Mouse (Mus musculus) embryonic facial prominence, embryonic 11.5 days (tissue): ENCODE measurements around the gene Gjd3. TPM values are rescaled to one million over a fixed set of nuclear protein-coding genes. Genes with fewer than 3 reads are reported as not detected.

Experiments
- ATAC-seq: fragments of 200-750 bp; cut with Nextera tagmentation; replicated peaks from 2 replicates; pipeline ENCODE4 v1.8.0; 2017; ENCODE audit warnings: low read depth; ENCODE audit not compliant: insufficient number of reproducible peaks, low FRiP score, low TSS enrichment
- DNase-seq: peaks from one replicate; pipeline ENCODE4 v3.0.0-alpha.2; 2015; ENCODE audit warnings: low spot score
- H3K27ac ChIP-seq: fragments of 300-500 bp; sonication (generic); replicated peaks from 2 replicates; pipeline ENCODE4 v1.5.1; 2014; ENCODE audit warnings: mild to moderate bottlenecking, low read depth, low read length, control low read depth
- H3K27me3 ChIP-seq: fragments of 300-500 bp; sonication (generic); 2 replicates; pipeline ENCODE4 v1.6.1; 2014; ENCODE audit warnings: mild to moderate bottlenecking, low read length, moderate library complexity, mixed read lengths; ENCODE audit not compliant: control insufficient read depth, insufficient read depth
- H3K36me3 ChIP-seq: fragments of 300-500 bp; sonication (generic); replicated peaks from 2 replicates; pipeline ENCODE4 v1.6.1; 2014; ENCODE audit warnings: low read depth, mild to moderate bottlenecking, low read length, moderate library complexity, mixed read lengths; ENCODE audit not compliant: control insufficient read depth, insufficient read depth
- H3K4me1 ChIP-seq: fragments of 300-500 bp; sonication (generic); 2 replicates; pipeline ENCODE4 v1.6.1; 2014; ENCODE audit warnings: low read length, mixed read lengths; ENCODE audit not compliant: control insufficient read depth, insufficient read depth
- H3K4me2 ChIP-seq: fragments of 300-500 bp; sonication (generic); 2 replicates; pipeline ENCODE4 v1.6.1; 2014; ENCODE audit warnings: low read depth, mild to moderate bottlenecking, control low read depth, low read length, moderate library complexity
- H3K4me3 ChIP-seq: fragments of 300-500 bp; sonication (generic); 2 replicates; pipeline ENCODE4 v1.5.1; 2014; ENCODE audit warnings: low read depth, low read length, control low read depth
- H3K9ac ChIP-seq: fragments of 300-500 bp; sonication (generic); replicated peaks from 2 replicates; pipeline ENCODE4 v1.6.1; 2014; ENCODE audit warnings: mild to moderate bottlenecking, control low read depth, low read length
- H3K9me3 ChIP-seq: fragments of 300-500 bp; sonication (generic); replicated peaks from 2 replicates; pipeline ENCODE4 v1.6.1; 2016; ENCODE audit warnings: mild to moderate bottlenecking, low read length, inconsistent platforms, mixed read lengths; ENCODE audit not compliant: control insufficient read depth
- WGBS: fragments of 180-500 bp; shearing (Covaris S2); extraction: QIAGEN DNeasy Blood & Tissue Kit; methylation state at CpG from one replicate; pipeline ENCODE4 v1.1.7; 2014; 5-methylcytosine and 5-hydroxymethylcytosine counted together
- polyA plus RNA-seq: library from polyadenylated mRNA; unstranded; fragments of >200 nt; fragmentation: Nextera tagmentation; extraction: Ambion mirVana; gene quantifications from 2 replicates; pipeline ENCODE4 v1.2.1, GENCODE M21; 2014

The Gjd3 gene
- polyA plus RNA-seq, 1 experiment from 2014 or later: 0.25 TPM

GRCm38 (mm10) chr11:98943741-98944461 is 38.9 kb downstream of the Gjd3 start:
- Histone ChIP-seq H3K4me3 (no peak overlapping the region), H3K4me1 (peaks cover 48% of the 10 kb centered on the region), H3K36me3 (no peaks in the 10 kb centered on the region), H3K9ac (peak overlapping the region; percentile 3; the same call in 1 of the 2 replicates), H3K27ac (no peak overlapping the region), H3K4me2 (no peak overlapping the region; the same call in 1 of the 2 replicates), H3K9me3 (no peaks in the 10 kb centered on the region), H3K27me3 (no peaks in the 10 kb centered on the region)
- WGBS: 30% methylated on average over 14 of the region's 14 CpGs
- DNase-seq (no peak), ATAC-seq (no peak)

GRCm38 (mm10) chr11:98942923-98943641 is 39.7 kb downstream of the Gjd3 start:
- WGBS: 70% methylated on average over 8 of the region's 8 CpGs
- Histone ChIP-seq H3K27me3 (no peaks in the 10 kb centered on the region), H3K4me2 (peak overlapping the region; percentile 21), H3K4me1 (peaks cover 49% of the 10 kb centered on the region), H3K9ac (peak overlapping the region; percentile 6; the same call in 1 of the 2 replicates), H3K27ac (peak overlapping the region; percentile 82; the same call in 1 of the 2 replicates), H3K36me3 (no peaks in the 10 kb centered on the region), H3K4me3 (no peak overlapping the region), H3K9me3 (no peaks in the 10 kb centered on the region)
- peak; percentile 34 for DNase-seq
- no peak for ATAC-seq

- peak overlapping the region; percentile 51 for H3K9ac ChIP-seq
- no peaks in the 10 kb centered on the region for H3K27me3 ChIP-seq
- 58% methylated on average over 3 of the region's 3 CpGs for WGBS
These were observed 40.3 kb downstream of the Gjd3 start for GRCm38 (mm10) chr11:98942555-98942922.

GRCm38 (mm10) chr11:98941826-98942550 is 40.8 kb downstream of the Gjd3 start:
- Histone ChIP-seq H3K4me2 (peak overlapping the region; percentile 93), H3K9ac (peak overlapping the region; percentile 51), H3K4me3 (peak overlapping the region; percentile 87), H3K4me1 (peaks cover 49% of the 10 kb centered on the region), H3K36me3 (no peaks in the 10 kb centered on the region), H3K27ac (peak overlapping the region; percentile 82), H3K9me3 (no peaks in the 10 kb centered on the region), H3K27me3 (no peaks in the 10 kb centered on the region)
- ATAC-seq: no peak
- WGBS: 4% methylated on average over 15 of the region's 15 CpGs
- DNase-seq: peak; percentile 88

More at GRCm38 (mm10) chr11:98942555-98942922, 40.3 kb downstream of the Gjd3 start:
- Histone ChIP-seq H3K27ac (peak overlapping the region; percentile 82), H3K4me2 (peak overlapping the region; percentile 93), H3K4me3 (peak overlapping the region; percentile 87), H3K9me3 (no peaks in the 10 kb centered on the region), H3K4me1 (peaks cover 49% of the 10 kb centered on the region), H3K36me3 (no peaks in the 10 kb centered on the region)
- DNase-seq (no peak), ATAC-seq (no peak)

- H3K4me1 ChIP-seq: peaks cover 53% of the 10 kb centered on the region
- peak overlapping the region; percentile 87 for H3K4me3 ChIP-seq
- H3K27me3 ChIP-seq: no peaks in the 10 kb centered on the region
- H3K36me3 ChIP-seq: no peaks in the 10 kb centered on the region
- no peak for DNase-seq
- WGBS: 3% methylated on average over 12 of the region's 12 CpGs
- H3K9ac ChIP-seq: peak overlapping the region; percentile 51
- H3K4me2 ChIP-seq: peak overlapping the region; percentile 93
- H3K9me3 ChIP-seq: no peaks in the 10 kb centered on the region
- ATAC-seq: no peak
- peak overlapping the region; percentile 82 for H3K27ac ChIP-seq
These were observed 41.4 kb downstream of the Gjd3 start for GRCm38 (mm10) chr11:98941341-98941825.

GRCm38 (mm10) chr11:98940776-98941175 is 42.0 kb downstream of the Gjd3 start:
- Histone ChIP-seq H3K4me1 (peaks cover 55% of the 10 kb centered on the region), H3K36me3 (no peaks in the 10 kb centered on the region), H3K4me3 (peak overlapping the region; percentile 87), H3K27ac (peak overlapping the region; percentile 82), H3K9me3 (no peaks in the 10 kb centered on the region), H3K4me2 (peak overlapping the region; percentile 93), H3K9ac (peak overlapping the region; percentile 51), H3K27me3 (no peaks in the 10 kb centered on the region)
- WGBS: 43% methylated on average over 3 of the region's 3 CpGs
- no peak for ATAC-seq
- no peak for DNase-seq

- peak overlapping the region; percentile 87 for H3K4me3 ChIP-seq
- peak overlapping the region; percentile 93 for H3K4me2 ChIP-seq
- no peak for DNase-seq
These were observed 42.7 kb downstream of the Gjd3 start for GRCm38 (mm10) chr11:98939953-98940641.

More at GRCm38 (mm10) chr11:98939953-98940641, 42.7 kb downstream of the Gjd3 start:
- ATAC-seq: no peak
- Histone ChIP-seq H3K27ac (peak overlapping the region; percentile 59; the same call in 1 of the 2 replicates), H3K9ac (peak overlapping the region; percentile 34), H3K4me1 (peaks cover 55% of the 10 kb centered on the region), H3K36me3 (no peaks in the 10 kb centered on the region), H3K9me3 (no peaks in the 10 kb centered on the region), H3K27me3 (no peaks in the 10 kb centered on the region)
- 47% methylated on average over 11 of the region's 11 CpGs for WGBS
